Mouse (Mus musculus): ENCODE results near the gene 2300009A05Rik.

DNA sequence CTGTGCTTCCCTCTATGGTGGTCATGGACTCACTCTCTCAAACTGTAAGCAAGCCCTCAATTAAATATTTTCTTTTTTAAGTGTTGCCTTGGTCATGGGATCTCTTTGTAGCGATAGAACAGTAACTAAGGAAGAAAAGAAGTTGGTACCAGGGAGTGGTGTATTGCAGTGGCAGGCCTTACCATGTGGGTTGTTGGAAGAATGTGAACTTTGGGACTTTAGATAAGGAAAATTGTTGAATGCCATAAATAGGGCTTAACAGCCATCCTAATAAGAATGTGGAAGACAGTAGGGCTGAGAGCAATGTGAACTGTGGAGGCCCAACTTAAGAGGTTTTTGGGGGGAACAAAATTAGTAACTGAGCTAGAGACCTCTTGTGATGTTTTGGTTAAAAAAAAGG, 31.6 kb upstream of the 2300009A05Rik start:
- TF ChIP-seq CTCF (IDR thresholded peaks at IDR 0.05; ENCODE audit: insufficient read depth, low read depth, low read length) (no peak), POLR2A (IDR thresholded peaks at IDR 0.05; ENCODE audit: insufficient read depth, low read depth, low read length) (no peak)

Data from olfactory bulb, adult 2 months (tissue).